Mouse (Mus musculus): ENCODE measurements around the gene Gm13124.

DNA sequence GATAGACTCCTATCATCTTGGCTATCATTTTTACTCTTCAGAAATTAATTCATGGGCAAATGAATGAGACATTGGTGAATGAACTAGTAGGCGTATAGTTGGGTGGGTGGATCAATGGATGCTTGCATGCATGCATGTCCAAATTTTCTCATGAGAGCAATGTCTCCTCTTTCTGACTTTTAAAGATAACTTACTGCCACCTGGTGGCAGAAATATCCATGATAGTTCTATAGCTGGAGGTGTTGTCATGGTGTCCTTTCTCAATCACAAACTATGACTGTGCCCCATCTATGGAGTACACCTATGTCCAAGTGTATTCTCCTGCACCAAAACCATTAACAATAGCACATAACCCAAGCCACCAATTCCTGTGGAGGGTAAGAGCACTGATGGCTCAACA, 58.4 kb downstream of the Gm13124 start:
- no peak for TF ChIP-seq CTCF (conservative IDR thresholded peaks at IDR 0.05; ENCODE audit: insufficient read depth, insufficient read length, low read depth, low read length)
- TF ChIP-seq POLR2A (IDR thresholded peaks at IDR 0.05; ENCODE audit: low read depth, low read length), result no peak
